Comparison of ENCODE assay signal across 27 mouse cellular contexts in genomic region chr2:180646841-180647240, GRCm38 (mm10). TPM values are rescaled to one million over a fixed set of nuclear protein-coding genes. Genes with fewer than 3 reads are reported as not detected.
DNase-seq lines count a peak whose midpoint lies in the region; ATAC-seq and TF ChIP-seq lines count a peak whose summit lies in the region.
"Had no signal": no experiment of that assay in that cellular context is flagged by ENCODE, and none has a peak within 500 bp of the region (broad histone marks: within the 10 kb centered on the region; RNA-seq: fewer than 3 reads in every experiment).

No protein-coding gene starts in this region.

- H3K36me3 ChIP-seq in heart, embryonic 10.5 days, result no peaks in the 10 kb centered on the region
- no peaks in the 10 kb centered on the region for H3K36me3 ChIP-seq in lung, postnatal 0 days (ENCODE audit: insufficient read depth, low read length)
- H3K36me3 ChIP-seq: embryonic facial prominence, embryonic 12.5 days; liver, embryonic 15.5 days; lung, embryonic 15.5 days; midbrain, embryonic 13.5 days; neural tube, embryonic 12.5 days had no signal

- no peak overlapping the region for H3K27ac ChIP-seq in heart, embryonic 10.5 days
- no peak overlapping the region for H3K27ac ChIP-seq in lung, postnatal 0 days (ENCODE audit: low read length)
- H3K27ac ChIP-seq: embryonic facial prominence, embryonic 12.5 days; forebrain, embryonic 13.5 days; liver, embryonic 15.5 days; lung, embryonic 15.5 days; macrophage; midbrain, embryonic 13.5 days; neural tube, embryonic 12.5 days had no signal

- no peak overlapping the region for H3K4me3 ChIP-seq in heart, embryonic 10.5 days
- no peak overlapping the region for H3K4me3 ChIP-seq in lung, postnatal 0 days (ENCODE audit: low read depth, low read length)
- H3K4me3 ChIP-seq: embryonic facial prominence, embryonic 12.5 days; erythroblast, embryonic 14.5 days; forebrain, embryonic 13.5 days; heart, embryonic 12.5 days; liver, embryonic 15.5 days; lung, embryonic 15.5 days; midbrain, embryonic 13.5 days; neural tube, embryonic 12.5 days had no signal

- peaks cover 18% of the 10 kb centered on the region for H3K27me3 ChIP-seq in heart, embryonic 10.5 days (ENCODE audit: insufficient read depth, poor library complexity, severe bottlenecking)
- peaks cover 10% of the 10 kb centered on the region; the same call in 1 of the 2 replicates for H3K27me3 ChIP-seq in lung, postnatal 0 days (replicated peaks; ENCODE audit: insufficient read depth, low read length)

- no peak for ATAC-seq in lung, postnatal 0 days
- ATAC-seq in megakaryocyte-erythroid progenitor cell, adult 5-6 weeks (replicated peaks; ENCODE audit: low FRiP score, low TSS enrichment, poor library complexity, severe bottlenecking), result peak; percentile 37; the same call in 1 of the 2 replicates
- ATAC-seq: forebrain, embryonic 13.5 days; midbrain, embryonic 13.5 days had no signal

- TF ChIP-seq CTCF in lung, postnatal 0 days (IDR thresholded peaks at IDR 0.05), result peak; percentile 19; the same call in 1 of the 2 replicates

- intact Hi-C loops in heart, postnatal 10 days (cut with DNase I), result no loop called here

- DNase-seq in heart, embryonic 10.5 days (ENCODE audit: low spot score), result peak; percentile 25
- no peak for DNase-seq in heart, postnatal 10 days
- no peak for DNase-seq in lung, postnatal 0 days (ENCODE audit: low spot score)
- no peak for DNase-seq in lung, postnatal 4 days
- DNase-seq in NIH3T3 (ENCODE audit: low read depth), result peak; percentile 42
- DNase-seq in adrenal gland, adult 2 months, result no peak
- no peak for DNase-seq in kidney, adult 8-10 months
- DNase-seq: B cell, adult 2 months; cerebellum, adult 11 months; cerebellum, postnatal 10 days; heart, postnatal 14 days; kidney, adult 2 months; kidney, postnatal 10 days; right cerebral cortex, postnatal 14 days had no signal

- H3K9ac ChIP-seq in lung, postnatal 0 days (replicated peaks; ENCODE audit: low read depth), result no peak overlapping the region
- H3K9ac ChIP-seq: embryonic facial prominence, embryonic 12.5 days; forebrain, embryonic 13.5 days; heart, embryonic 12.5 days; liver, embryonic 15.5 days; lung, embryonic 15.5 days; midbrain, embryonic 13.5 days; neural tube, embryonic 12.5 days had no signal

- 0 out of 2 replicates have a peak, but pooled peaks cover 4% of the 10 kb centered on the region for H3K4me1 ChIP-seq in heart, embryonic 10.5 days
- no peaks in the 10 kb centered on the region for H3K4me1 ChIP-seq in lung, postnatal 0 days (ENCODE audit: insufficient read depth, low read depth, low read length)
- H3K4me1 ChIP-seq: embryonic facial prominence, embryonic 12.5 days; liver, embryonic 15.5 days; lung, embryonic 15.5 days had no signal

- peaks cover 16% of the 10 kb centered on the region for H3K9me3 ChIP-seq in heart, embryonic 10.5 days
- peaks cover 13% of the 10 kb centered on the region for H3K9me3 ChIP-seq in lung, postnatal 0 days (ENCODE audit: low read length)

- H3K4me2 ChIP-seq in lung, postnatal 0 days (replicated peaks; ENCODE audit: low read depth, low read length), result no peak overlapping the region
- H3K4me2 ChIP-seq: embryonic facial prominence, embryonic 12.5 days; forebrain, embryonic 13.5 days; heart, embryonic 12.5 days; liver, embryonic 15.5 days; lung, embryonic 15.5 days; midbrain, embryonic 13.5 days; neural tube, embryonic 12.5 days had no signal

- no peak for TF ChIP-seq EP300 in lung, postnatal 0 days (IDR thresholded peaks at IDR 0.05)

RNA-seq across cellular contexts. Expression of gene Tcfl5, which starts 4.3 kb away (rescaled TPM):
- polyA plus RNA-seq in heart, embryonic 10.5 days (2016; fragmentation: Nextera tagmentation; extraction: Ambion mirVana), result 0.06 and 0.20 TPM in 2 replicates
- total RNA-seq in heart, postnatal 10 days (2021), result under 1 TPM in 1 of 2 experiments, not detected in 1; 0.22 TPM
- not detected in 2 replicates for polyA plus RNA-seq in lung, postnatal 0 days (2015; fragmentation: Nextera tagmentation; extraction: Ambion mirVana)
- not detected in 2 replicates for total RNA-seq in megakaryocyte-erythroid progenitor cell, adult 5-6 weeks (2014; fragmentation: Nextera tagmentation)
- 0.15 TPM in 1 of 2 replicates, not detected in the other for total RNA-seq in megakaryocyte-erythroid progenitor cell, adult 5-6 weeks (2017)
- not detected for total RNA-seq in adrenal gland, adult 2 months (2021)
- polyA plus RNA-seq in adrenal gland, adult 2 months (2012; rRNA removed), result 0.20 TPM in 1 of 2 replicates, not detected in the other
- total RNA-seq: adrenal gland, adult 18-20 months; CH12.LX; gastrocnemius, adult 8-10 months had no signal
- polyA plus RNA-seq: erythroblast, embryonic 14.5 days; forebrain, embryonic 13.5 days; liver, embryonic 15.5 days; macrophage had no signal

RNA-seq across cellular contexts. Expression of gene Col9a3, which starts 49.3 kb away (rescaled TPM):
- 19.7 and 19.9 TPM in 2 replicates for polyA plus RNA-seq in heart, embryonic 10.5 days (2016; fragmentation: Nextera tagmentation; extraction: Ambion mirVana)
- total RNA-seq in heart, postnatal 10 days (2021), result 1 to 10 TPM in 1 of 2 experiments, under 1 TPM in 1; 0.53 to 1.2 TPM
- 0.30 and 0.33 TPM in 2 replicates for polyA plus RNA-seq in lung, postnatal 0 days (2015; fragmentation: Nextera tagmentation; extraction: Ambion mirVana)
- 1.5 and 1.7 TPM in 2 replicates for total RNA-seq in megakaryocyte-erythroid progenitor cell, adult 5-6 weeks (2014; fragmentation: Nextera tagmentation)
- total RNA-seq in megakaryocyte-erythroid progenitor cell, adult 5-6 weeks (2017), result 2.1 TPM in 1 of 2 replicates, not detected in the other
- total RNA-seq in adrenal gland, adult 2 months (2021), result under 1 TPM; 0.12 to 0.28 TPM
- 0.33 and 0.39 TPM in 2 replicates for polyA plus RNA-seq in adrenal gland, adult 2 months (2012; rRNA removed)

RNA-seq across cellular contexts. Expression of gene Ogfr, which starts 57.8 kb away (rescaled TPM):
- 72.0 and 81.2 TPM in 2 replicates for polyA plus RNA-seq in heart, embryonic 10.5 days (2016; fragmentation: Nextera tagmentation; extraction: Ambion mirVana)
- total RNA-seq in heart, postnatal 10 days (2021), result 10 to 100 TPM; 42.6 to 48.8 TPM
- polyA plus RNA-seq in lung, postnatal 0 days (2015; fragmentation: Nextera tagmentation; extraction: Ambion mirVana), result 37.5 and 38.3 TPM in 2 replicates
- 24.8 and 37.6 TPM in 2 replicates for total RNA-seq in megakaryocyte-erythroid progenitor cell, adult 5-6 weeks (2014; fragmentation: Nextera tagmentation)
- 32.0 and 42.5 TPM in 2 replicates for total RNA-seq in megakaryocyte-erythroid progenitor cell, adult 5-6 weeks (2017)
- 10 to 100 TPM; 36.0 to 41.5 TPM for total RNA-seq in adrenal gland, adult 2 months (2021)
- polyA plus RNA-seq in adrenal gland, adult 2 months (2012; rRNA removed), result 23.6 and 24.5 TPM in 2 replicates

Comparison
In these comparisons a context has a peak if more than half of its experiments do, and no peak if none do; other contexts are left out.
1. DNase-seq: peak in heart, embryonic 10.5 days (single experiment) and NIH3T3 (single experiment); none in heart, postnatal 10 days (0 of 2), lung, postnatal 0 days (single experiment), lung, postnatal 4 days (0 of 2), adrenal gland, adult 2 months (single experiment) and kidney, adult 8-10 months (0 of 2).